Mouse (Mus musculus) frontal cortex, postnatal 10 days (tissue): ENCODE measurements at regions not wholly inside any gene's neighbourhood (a gene's known extent, or its start where the extent isn't known, plus 50 kb on each side); places are given as distances from the start of the nearest gene placed in this dataset.

Experiments
- DNase-seq, 2 experiments: peaks; one replicate each; pipeline ENCODE4 v3.0.0; 2022; ENCODE audit warnings: low spot score in 2 of 2, mixed read lengths in 1 of 2

- DNase-seq, result no peak
These were observed 114.3 kb upstream of the Ado start for GRCm38 (mm10) chr10:67663028-67663427.

GRCm38 (mm10) chr10:67661666-67662065, 112.9 kb upstream of the Ado start:
- no peak for DNase-seq

- no peak for DNase-seq
These were observed 109.3 kb upstream of the Ado start for GRCm38 (mm10) chr10:67658005-67658545.

GRCm38 (mm10) chr10:67657305-67657704, 108.5 kb upstream of the Ado start:
- DNase-seq, result no peak

GRCm38 (mm10) chr10:67654518-67654917, 105.8 kb upstream of the Ado start:
- no peak for DNase-seq

- no peak for DNase-seq
These were observed 103.5 kb upstream of the Ado start for GRCm38 (mm10) chr10:67652300-67652699.

- DNase-seq, result no peak
These were observed 102.6 kb upstream of the Ado start for GRCm38 (mm10) chr10:67651386-67651785.

GRCm38 (mm10) chr10:67647777-67648727, 99.3 kb upstream of the Ado start:
- DNase-seq, result no peak

GRCm38 (mm10) chr10:67646659-67647559, 98.2 kb upstream of the Ado start:
- peak in 1 of 2 experiments; percentile 7 for DNase-seq

GRCm38 (mm10) chr10:67645821-67646220, 97.1 kb upstream of the Ado start:
- no peak for DNase-seq

- no peak for DNase-seq
These were observed 95.5 kb upstream of the Ado start for GRCm38 (mm10) chr10:67644280-67644679.

- no peak for DNase-seq
These were observed 94.9 kb upstream of the Ado start for GRCm38 (mm10) chr10:67643685-67644084.

GRCm38 (mm10) chr10:67637339-67637738, 88.6 kb upstream of the Ado start:
- no peak for DNase-seq

GRCm38 (mm10) chr10:67636569-67636968, 87.8 kb upstream of the Ado start:
- DNase-seq, result no peak

GRCm38 (mm10) chr10:67634795-67635194, 86.0 kb upstream of the Ado start:
- DNase-seq, result no peak

GRCm38 (mm10) chr10:67633063-67633462, 84.3 kb upstream of the Ado start:
- no peak for DNase-seq

GRCm38 (mm10) chr10:67623338-67623737, 74.6 kb upstream of the Ado start:
- DNase-seq, result no peak

- no peak for DNase-seq
These were observed 71.3 kb upstream of the Ado start for GRCm38 (mm10) chr10:67620018-67620417.

- no peak for DNase-seq
These were observed 69.4 kb upstream of the Ado start for GRCm38 (mm10) chr10:67618112-67618511.

GRCm38 (mm10) chr10:67615016-67615415, 66.3 kb upstream of the Ado start:
- DNase-seq, result no peak

- no peak for DNase-seq
These were observed 61.9 kb upstream of the Ado start for GRCm38 (mm10) chr10:67610689-67611088.

GRCm38 (mm10) chr10:67608033-67608432, 59.3 kb upstream of the Ado start:
- DNase-seq, result no peak
